Mouse (Mus musculus) liver, embryonic 12.5 days (tissue): Measurements from ENCODE around the gene Nr2f2. TPM values are rescaled to one million over a fixed set of nuclear protein-coding genes. Genes with fewer than 3 reads are reported as not detected.

Experiments used
- ATAC-seq: fragments of 200-750 bp; cut with Nextera tagmentation; 2 replicates; pipeline ENCODE4 v1.8.0; 2017; ENCODE audit warnings: moderate number of reproducible peaks, mild to moderate bottlenecking, moderate library complexity
- H3K27ac ChIP-seq: fragments of 300-500 bp; sonication (generic); 2 replicates; pipeline ENCODE4 v1.5.1; 2016; ENCODE audit warnings: mild to moderate bottlenecking
- H3K27me3 ChIP-seq: fragments of 300-500 bp; sonication (generic); replicated peaks from 2 replicates; pipeline ENCODE4 v1.6.1; 2016; ENCODE audit warnings: mild to moderate bottlenecking, moderate library complexity
- H3K36me3 ChIP-seq: fragments of 300-500 bp; sonication (generic); 2 replicates; pipeline ENCODE4 v1.6.1; 2016; ENCODE audit warnings: mild to moderate bottlenecking, moderate library complexity
- H3K4me1 ChIP-seq: fragments of 300-500 bp; sonication (generic); 2 replicates; pipeline ENCODE4 v1.6.1; 2016
- H3K4me2 ChIP-seq: fragments of 300-500 bp; sonication (generic); 2 replicates; pipeline ENCODE4 v1.6.1; 2016; ENCODE audit warnings: mild to moderate bottlenecking, moderate library complexity
- H3K4me3 ChIP-seq: fragments of 300-500 bp; sonication (generic); 2 replicates; pipeline ENCODE4 v1.5.1; 2016; ENCODE audit warnings: mild to moderate bottlenecking, moderate library complexity
- H3K9ac ChIP-seq: fragments of 300-500 bp; sonication (generic); 2 replicates; pipeline ENCODE4 v1.6.1; 2016; ENCODE audit warnings: mild to moderate bottlenecking, moderate library complexity
- H3K9me3 ChIP-seq: fragments of 300-500 bp; sonication (generic); replicated peaks from 2 replicates; pipeline ENCODE4 v1.6.1; 2016; ENCODE audit warnings: mild to moderate bottlenecking, moderate library complexity
- WGBS: fragments of 180-500 bp; shearing (Covaris S2); methylation state at CpG from one replicate; pipeline ENCODE4 v1.1.7; 2016; ENCODE audit not compliant: insufficient replicate concordance; 5-methylcytosine and 5-hydroxymethylcytosine counted together
- polyA plus RNA-seq: library from polyadenylated mRNA; unstranded; fragments of >200 nt; fragmentation: Nextera tagmentation; extraction: Ambion mirVana; gene quantifications from 2 replicates; pipeline ENCODE4 v1.2.1, GENCODE M21; 2016

The Nr2f2 gene
- polyA plus RNA-seq, 1 experiment from 2014 or later, result 23.3 TPM

DNA sequence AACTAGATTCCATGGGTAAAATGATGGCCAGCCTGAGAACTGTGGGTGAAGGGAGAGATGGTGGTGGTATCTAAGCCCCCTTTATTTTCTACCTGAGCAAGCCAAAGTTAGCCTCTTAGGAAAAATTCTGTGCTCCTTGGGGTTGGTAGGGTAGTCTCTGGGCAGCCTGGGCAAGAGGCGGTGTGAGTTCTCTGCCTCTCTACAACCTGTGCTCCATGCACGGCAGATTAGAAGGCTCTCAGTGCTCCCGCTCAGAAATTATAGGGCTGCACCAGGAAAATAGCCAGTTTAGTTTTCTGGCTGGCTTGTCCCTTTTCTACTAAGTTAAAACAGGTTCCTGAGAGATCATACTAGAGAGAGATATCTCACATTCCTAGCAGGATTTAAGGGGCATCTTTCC lies 30.4 kb downstream of the Nr2f2 start:
- Histone ChIP-seq H3K9me3 (no peaks in the 10 kb centered on the region), H3K4me2 (no peak overlapping the region), H3K9ac (no peak overlapping the region), H3K4me1 (no peaks in the 10 kb centered on the region; the same call in 1 of the 2 replicates), H3K36me3 (no peaks in the 10 kb centered on the region), H3K27me3 (peaks cover 99% of the 10 kb centered on the region), H3K4me3 (no peak overlapping the region), H3K27ac (no peak overlapping the region)
- no peak for ATAC-seq
- WGBS, result 21% methylated on average over 3 of the region's 3 CpGs

DNA sequence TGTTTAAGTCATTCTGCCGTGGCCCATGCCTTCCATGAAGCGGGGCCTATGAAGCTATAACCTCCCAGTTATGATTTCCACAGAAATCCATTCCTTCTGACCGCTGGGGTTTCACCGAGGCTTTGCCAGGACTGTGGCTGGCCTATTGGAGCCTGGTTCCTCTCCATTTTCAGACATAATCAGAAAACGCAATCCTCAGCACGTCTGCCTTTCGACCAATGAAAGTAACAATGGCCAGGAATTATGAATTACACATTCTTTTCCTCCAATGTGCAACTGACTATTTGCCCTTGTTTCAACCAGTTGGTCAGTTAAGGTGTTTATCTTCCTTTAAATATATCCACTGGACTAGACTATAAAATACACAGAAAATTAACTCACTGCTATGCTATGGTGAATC lies 31.1 kb downstream of the Nr2f2 start:
- H3K36me3 ChIP-seq, result no peaks in the 10 kb centered on the region
- H3K4me2 ChIP-seq, result no peak overlapping the region
- peaks cover 100% of the 10 kb centered on the region for H3K27me3 ChIP-seq
- 10% methylated on average over 7 of the region's 7 CpGs for WGBS
- no peak overlapping the region for H3K4me3 ChIP-seq
- H3K4me1 ChIP-seq, result no peaks in the 10 kb centered on the region; the same call in 1 of the 2 replicates
- H3K27ac ChIP-seq, result no peak overlapping the region
- H3K9ac ChIP-seq, result no peak overlapping the region
- ATAC-seq, result no peak
- H3K9me3 ChIP-seq, result no peaks in the 10 kb centered on the region

DNA sequence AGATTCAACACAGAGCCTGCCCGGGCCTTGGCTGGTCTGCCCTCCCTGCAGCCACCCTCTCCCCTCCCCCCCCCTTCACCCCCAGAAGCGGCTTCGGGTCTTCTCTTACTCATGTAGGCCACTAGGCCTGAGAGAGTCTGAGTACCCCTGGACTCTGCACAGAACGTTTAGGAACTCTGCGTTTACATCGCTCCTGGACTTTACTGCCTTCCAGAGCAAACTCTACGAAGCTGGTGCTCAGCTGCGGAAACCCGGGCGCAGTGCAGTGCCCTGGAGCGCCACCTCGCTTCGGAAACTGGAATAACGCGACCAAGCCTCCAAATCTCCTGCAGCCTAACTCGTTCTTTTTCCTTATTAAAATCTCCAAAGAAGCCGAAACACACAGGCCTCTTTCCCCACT lies 31.7 kb downstream of the Nr2f2 start:
- 2% methylated on average over 17 of the region's 17 CpGs for WGBS
- H3K4me1 ChIP-seq, result no peaks in the 10 kb centered on the region; the same call in 1 of the 2 replicates
- no peak for ATAC-seq
- no peaks in the 10 kb centered on the region for H3K9me3 ChIP-seq
- no peak overlapping the region for H3K27ac ChIP-seq
- no peaks in the 10 kb centered on the region for H3K36me3 ChIP-seq
- H3K4me3 ChIP-seq, result no peak overlapping the region
- peaks cover 100% of the 10 kb centered on the region for H3K27me3 ChIP-seq
- peak overlapping the region; percentile 46 for H3K4me2 ChIP-seq
- no peak overlapping the region for H3K9ac ChIP-seq

DNA sequence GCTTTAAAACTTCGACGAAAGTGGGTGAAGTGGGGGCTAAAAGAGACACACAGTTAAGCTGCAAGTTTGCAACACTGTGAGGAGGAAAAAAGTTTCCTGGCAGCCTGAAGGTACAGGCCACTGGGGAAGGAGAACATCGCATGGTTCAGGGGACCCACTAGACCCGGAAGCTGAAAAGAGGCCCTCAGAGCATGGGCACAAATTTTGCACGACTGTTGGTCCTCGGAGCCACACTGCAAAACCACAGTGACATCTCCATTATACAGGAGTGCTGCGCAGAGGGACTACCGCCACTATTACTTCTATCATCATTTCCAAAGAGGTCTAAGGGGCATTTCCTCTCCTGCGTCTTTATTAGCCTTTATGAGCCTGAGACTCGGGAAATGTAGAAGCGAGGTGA lies 32.7 kb downstream of the Nr2f2 start:
- 5% methylated on average over 11 of the region's 11 CpGs for WGBS
- Histone ChIP-seq H3K27me3 (peaks cover 100% of the 10 kb centered on the region), H3K4me2 (no peak overlapping the region)

DNA sequence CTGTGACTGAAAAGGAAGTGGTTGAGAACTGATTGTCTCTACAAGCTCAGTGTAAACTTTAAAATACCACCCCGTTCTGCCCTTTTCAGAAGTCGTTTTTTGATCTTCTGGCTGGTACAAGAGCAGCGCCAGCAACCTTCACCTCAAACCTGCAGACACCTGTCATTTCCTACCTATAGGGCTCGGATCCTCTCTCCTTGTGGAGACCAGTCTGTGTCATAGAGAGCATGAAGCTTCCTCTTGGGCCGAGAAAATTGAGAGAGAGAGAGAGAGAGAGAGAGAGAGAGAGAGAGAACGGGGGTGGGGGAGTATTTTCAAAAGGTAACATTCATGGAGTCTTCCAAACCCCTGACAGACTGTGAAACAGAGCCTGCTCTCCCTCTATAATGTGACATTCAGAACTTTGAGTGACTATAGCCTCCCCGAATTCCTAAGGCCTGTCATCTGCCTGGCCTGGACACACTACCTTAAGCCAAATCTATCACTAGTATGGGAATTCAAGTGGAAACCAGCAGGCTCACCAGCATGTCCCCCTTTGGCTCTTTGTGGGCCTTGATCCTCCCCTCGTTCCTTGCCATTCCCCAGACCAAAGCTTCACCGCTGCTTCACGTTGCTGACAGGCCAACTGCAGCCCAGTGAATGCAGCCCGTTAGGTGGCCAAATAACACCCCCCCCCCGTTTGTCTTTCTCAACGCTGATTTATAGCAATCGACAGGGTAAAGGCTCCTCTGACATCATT lies 33.4 kb downstream of the Nr2f2 start:
- Histone ChIP-seq H3K27ac (no peak overlapping the region), H3K36me3 (no peaks in the 10 kb centered on the region), H3K4me3 (no peak overlapping the region), H3K9me3 (no peaks in the 10 kb centered on the region), H3K27me3 (peaks cover 100% of the 10 kb centered on the region), H3K9ac (no peak overlapping the region), H3K4me1 (no peaks in the 10 kb centered on the region; the same call in 1 of the 2 replicates), H3K4me2 (no peak overlapping the region)
- no peak for ATAC-seq
- 7% methylated on average over 14 of the region's 14 CpGs for WGBS

More for the DNA sequence above, 32.7 kb downstream of the Nr2f2 start:
- Histone ChIP-seq H3K9ac (no peak overlapping the region), H3K27ac (no peak overlapping the region), H3K9me3 (no peaks in the 10 kb centered on the region), H3K4me3 (no peak overlapping the region), H3K36me3 (no peaks in the 10 kb centered on the region), H3K4me1 (no peaks in the 10 kb centered on the region; the same call in 1 of the 2 replicates)
- no peak for ATAC-seq

DNA sequence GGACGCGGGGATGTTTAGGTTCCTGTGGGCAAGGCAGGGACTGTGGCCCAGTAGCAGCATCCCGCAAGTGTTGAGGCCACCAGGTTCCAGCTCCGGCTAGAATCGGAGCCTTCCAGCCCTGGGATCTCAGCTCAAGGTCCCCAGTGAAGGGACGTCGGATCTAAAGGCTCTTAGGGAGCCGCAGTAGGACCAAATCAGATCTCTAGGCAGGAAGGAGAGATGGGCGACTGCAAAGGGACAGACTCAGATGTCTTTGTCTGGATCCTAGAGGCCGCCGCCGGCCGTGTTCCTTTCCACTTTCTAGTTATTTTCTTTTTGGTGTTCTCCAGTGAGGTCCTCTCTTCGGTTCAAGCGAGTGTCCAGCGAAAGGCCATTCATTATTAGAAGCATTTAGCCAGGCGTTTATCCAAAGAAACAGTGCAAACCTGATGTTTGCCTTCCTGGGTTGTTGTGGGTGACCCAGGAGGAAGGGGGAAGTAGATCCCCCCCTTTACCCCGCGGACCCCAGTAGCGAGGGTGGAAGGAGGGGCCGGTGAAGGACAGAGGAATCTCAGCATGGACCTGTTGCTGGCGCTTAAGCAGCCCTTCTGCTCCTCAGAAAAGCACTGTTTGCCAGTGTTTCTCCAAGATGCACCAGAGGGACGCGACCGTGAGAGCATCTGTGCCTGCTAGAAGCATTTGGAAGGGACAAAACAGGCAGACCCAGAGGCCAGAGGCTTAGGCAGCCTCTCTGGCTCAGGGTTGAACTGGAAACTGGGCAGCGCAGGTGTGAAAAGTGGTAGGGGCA lies 34.3 kb downstream of the Nr2f2 start:
- ATAC-seq, result no peak
- Histone ChIP-seq H3K27me3 (peaks cover 99% of the 10 kb centered on the region), H3K4me3 (peak overlapping the region; percentile 32), H3K4me1 (no peaks in the 10 kb centered on the region; the same call in 1 of the 2 replicates), H3K27ac (no peak overlapping the region), H3K9me3 (no peaks in the 10 kb centered on the region), H3K9ac (no peak overlapping the region), H3K36me3 (no peaks in the 10 kb centered on the region), H3K4me2 (peak overlapping the region; percentile 48)
- WGBS, result under 1% methylated on average over 26 of the region's 26 CpGs

DNA sequence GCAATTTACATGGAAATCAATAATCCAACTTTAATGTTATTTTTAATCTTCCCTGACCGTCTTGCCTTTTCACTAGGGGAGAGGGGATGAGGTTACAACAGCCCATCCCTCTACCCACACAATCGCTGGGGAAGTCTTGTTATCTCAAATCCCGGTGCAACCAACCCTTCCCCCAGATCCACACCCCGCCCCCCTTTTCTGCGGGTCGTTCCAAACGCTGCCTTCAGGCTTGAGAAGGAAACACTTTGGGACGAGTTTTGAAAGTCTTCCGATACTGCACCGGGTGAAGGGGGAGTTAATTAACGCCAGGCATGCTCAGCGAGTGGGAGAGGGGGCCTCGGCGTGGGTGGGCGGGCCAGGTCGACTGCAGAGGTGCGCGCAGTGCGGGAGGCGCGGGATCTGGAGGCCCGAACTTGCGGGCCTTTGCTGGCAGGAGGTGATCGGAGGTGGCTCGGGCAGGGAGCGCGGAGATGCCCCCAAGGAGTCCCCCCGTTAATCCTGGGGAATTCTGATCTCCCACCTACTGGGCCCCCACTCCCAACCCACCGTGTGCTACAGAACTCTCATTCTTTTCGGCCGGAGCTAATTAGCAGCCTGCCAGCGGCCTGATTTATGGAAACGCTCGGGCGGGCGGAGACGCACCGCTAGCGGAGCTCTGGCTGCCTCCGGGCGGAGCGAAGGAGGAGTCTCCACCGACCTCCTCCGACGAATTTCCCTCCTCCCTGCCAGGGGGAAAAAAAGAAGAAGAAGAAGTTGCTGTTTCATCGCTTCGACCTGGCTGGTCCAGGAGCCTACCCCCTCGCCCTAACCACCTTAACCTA lies 35.1 kb downstream of the Nr2f2 start:
- no peak for ATAC-seq
- Histone ChIP-seq H3K36me3 (no peaks in the 10 kb centered on the region), H3K27ac (no peak overlapping the region), H3K4me1 (no peaks in the 10 kb centered on the region; the same call in 1 of the 2 replicates), H3K4me2 (peak overlapping the region; percentile 48), H3K27me3 (peaks cover 99% of the 10 kb centered on the region), H3K9me3 (no peaks in the 10 kb centered on the region), H3K4me3 (peak overlapping the region; percentile 32), H3K9ac (no peak overlapping the region)
- WGBS, result 1% methylated on average over 48 of the region's 48 CpGs

DNA sequence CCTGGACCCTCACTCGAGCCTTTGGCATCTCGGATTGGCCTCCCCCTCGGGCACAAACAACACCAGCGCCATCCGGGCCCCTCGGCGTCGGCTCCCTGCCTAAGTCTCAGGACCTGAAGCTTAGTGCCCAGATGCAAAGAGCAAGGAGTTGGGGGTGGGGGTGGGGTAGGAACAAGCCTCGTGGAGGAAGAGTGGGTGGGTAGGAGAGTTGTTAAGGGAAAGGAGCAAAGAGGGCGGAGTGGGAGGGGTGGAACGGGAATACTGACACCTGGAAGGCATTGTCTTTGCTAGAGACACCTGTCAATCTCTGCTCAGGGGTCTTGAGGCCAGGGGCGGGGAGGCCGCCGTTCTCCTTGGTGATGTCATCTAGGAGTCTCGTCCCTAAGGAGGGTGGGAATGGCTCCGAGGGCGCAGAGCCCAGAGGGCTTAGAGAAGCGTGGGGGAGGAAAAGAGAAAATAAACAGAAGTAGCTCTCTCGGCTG lies 35.7 kb downstream of the Nr2f2 start:
- no peaks in the 10 kb centered on the region for H3K9me3 ChIP-seq
- H3K27me3 ChIP-seq, result peaks cover 99% of the 10 kb centered on the region
- ATAC-seq, result no peak
- WGBS, result 2% methylated on average over 19 of the region's 19 CpGs
- H3K4me1 ChIP-seq, result no peaks in the 10 kb centered on the region; the same call in 1 of the 2 replicates
- H3K36me3 ChIP-seq, result no peaks in the 10 kb centered on the region
- H3K4me2 ChIP-seq, result peak overlapping the region; percentile 48
- no peak overlapping the region for H3K9ac ChIP-seq
- no peak overlapping the region for H3K27ac ChIP-seq
- H3K4me3 ChIP-seq, result 0 out of 2 replicates have a peak overlapping the region, but pooled peaks have one; percentile 3

DNA sequence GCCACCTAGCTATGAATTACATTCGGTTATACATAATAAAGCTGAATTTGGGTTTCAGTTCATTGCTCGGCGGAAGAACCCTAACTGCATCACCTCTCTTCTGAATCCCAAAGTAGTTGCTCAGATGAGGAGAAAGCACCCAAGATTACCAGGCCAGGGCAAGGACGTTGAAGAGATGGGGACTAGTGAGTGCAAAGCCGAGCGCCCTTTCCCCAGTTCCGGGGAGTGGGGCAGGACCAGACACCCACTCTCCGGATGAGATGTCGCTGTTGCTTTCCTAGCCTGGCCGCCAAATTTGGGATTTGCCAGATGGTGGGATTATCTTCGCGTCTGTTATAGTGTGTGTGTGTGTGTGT lies 36.4 kb downstream of the Nr2f2 start:
- WGBS, result 5% methylated on average over 12 of the region's 12 CpGs
- no peak overlapping the region for H3K4me3 ChIP-seq
- H3K9me3 ChIP-seq, result no peaks in the 10 kb centered on the region
- H3K27ac ChIP-seq, result no peak overlapping the region
- H3K27me3 ChIP-seq, result peaks cover 99% of the 10 kb centered on the region
- no peak for ATAC-seq
- H3K4me2 ChIP-seq, result no peak overlapping the region
- no peak overlapping the region for H3K9ac ChIP-seq
- no peaks in the 10 kb centered on the region; the same call in 1 of the 2 replicates for H3K4me1 ChIP-seq
- no peaks in the 10 kb centered on the region for H3K36me3 ChIP-seq

DNA sequence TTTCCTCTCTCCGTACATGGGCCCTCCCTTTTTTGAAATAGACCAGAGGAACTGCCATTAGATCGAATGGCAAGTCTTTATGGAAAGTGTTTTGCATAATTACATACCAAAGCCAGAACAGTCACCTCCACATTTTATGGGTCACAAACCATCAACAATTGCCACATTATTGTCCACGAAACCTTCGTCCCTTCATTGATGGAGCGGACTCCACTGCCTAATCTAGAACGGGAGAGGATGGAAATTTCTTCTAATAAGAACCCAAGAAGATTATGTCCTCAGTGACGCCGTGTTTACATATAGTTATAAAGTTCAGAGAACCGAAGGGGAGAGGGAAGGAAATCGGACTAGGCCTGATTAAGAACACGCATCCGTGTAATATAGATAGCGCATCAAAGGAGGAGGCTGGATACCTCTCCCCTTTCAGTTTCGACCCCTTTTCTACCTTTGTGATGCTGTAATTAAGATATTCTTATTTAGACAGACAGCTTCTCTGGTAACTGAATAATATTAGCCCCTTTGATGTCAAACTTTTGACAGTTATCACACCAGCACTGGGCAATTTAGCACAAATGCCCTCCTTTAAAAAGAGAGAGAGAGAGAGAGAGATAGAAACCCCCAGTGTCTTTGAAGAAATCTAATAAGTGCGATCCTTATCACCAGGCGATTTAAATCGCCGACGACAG lies 36.9 kb downstream of the Nr2f2 start:
- Histone ChIP-seq H3K4me1 (no peaks in the 10 kb centered on the region; the same call in 1 of the 2 replicates), H3K9me3 (no peaks in the 10 kb centered on the region), H3K4me3 (no peak overlapping the region), H3K27me3 (peaks cover 99% of the 10 kb centered on the region), H3K27ac (no peak overlapping the region), H3K9ac (no peak overlapping the region), H3K4me2 (no peak overlapping the region), H3K36me3 (no peaks in the 10 kb centered on the region)
- WGBS, result 6% methylated on average over 19 of the region's 19 CpGs
- no peak for ATAC-seq

DNA sequence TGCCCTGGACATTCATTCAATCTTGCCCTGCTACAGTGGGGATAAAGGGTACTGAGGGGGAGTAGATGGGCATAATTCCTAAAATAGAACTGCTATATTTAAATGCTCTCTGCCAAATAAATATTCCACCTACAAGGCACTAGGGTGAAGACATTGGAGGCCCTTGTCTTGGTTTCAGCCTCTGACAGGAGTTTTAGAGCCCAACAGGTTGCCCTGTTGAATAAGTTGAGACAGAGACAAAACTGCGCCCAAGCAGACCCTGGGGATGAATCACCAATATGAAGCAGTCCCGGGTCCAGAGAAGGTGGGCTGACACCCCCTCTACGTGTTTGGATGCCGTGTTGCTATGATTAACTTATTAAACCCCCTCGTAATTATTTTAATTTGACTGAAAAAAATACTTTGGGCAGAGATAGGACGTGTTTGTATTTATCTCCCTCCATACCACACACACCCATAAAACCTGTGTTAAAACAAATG lies 37.5 kb downstream of the Nr2f2 start:
- Histone ChIP-seq H3K9ac (no peak overlapping the region), H3K4me3 (no peak overlapping the region), H3K9me3 (no peaks in the 10 kb centered on the region), H3K4me2 (no peak overlapping the region), H3K4me1 (no peaks in the 10 kb centered on the region), H3K27me3 (peaks cover 99% of the 10 kb centered on the region), H3K36me3 (no peaks in the 10 kb centered on the region), H3K27ac (no peak overlapping the region)
- WGBS, result 12% methylated on average over 6 of the region's 6 CpGs
- ATAC-seq, result no peak
